In the genomic region with DNA sequence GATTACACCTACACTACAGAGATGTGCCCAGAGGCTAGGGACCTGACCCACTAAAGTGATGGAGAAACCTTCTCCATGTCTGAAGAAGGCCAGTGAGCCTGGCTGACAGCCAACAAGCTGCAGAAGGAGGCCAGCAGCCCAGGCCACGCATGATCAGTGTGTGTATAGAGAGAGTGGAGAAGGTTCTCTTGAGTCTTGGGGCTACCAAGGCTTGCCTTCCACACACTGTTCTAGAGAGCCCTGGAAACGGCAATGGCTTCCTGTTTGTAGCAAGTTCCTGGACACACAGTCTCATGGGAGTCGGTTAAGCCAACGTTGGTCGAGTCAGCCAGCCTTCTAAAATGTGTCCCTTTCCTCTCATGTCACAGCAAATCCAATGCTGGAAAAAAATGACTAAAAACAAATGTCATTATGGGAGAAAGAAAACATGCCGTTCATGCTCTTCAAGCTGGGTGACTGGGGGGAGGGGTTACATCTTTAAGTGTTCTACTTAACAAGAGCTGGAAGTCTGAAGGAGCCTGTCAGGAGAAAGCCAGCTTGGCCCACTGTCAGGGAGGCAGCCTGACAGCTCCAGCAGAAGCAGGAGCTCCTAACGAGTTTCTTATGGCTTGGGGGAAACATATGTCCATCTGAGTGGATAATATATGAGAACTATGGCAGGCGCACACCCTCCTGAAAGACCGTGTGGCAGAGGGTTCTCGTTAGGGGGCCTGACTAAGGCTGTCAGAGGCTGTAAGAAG, we compare ENCODE assay signal across 8 mouse cellular contexts.
DNase-seq lines count a peak whose midpoint lies in the region; ATAC-seq and TF ChIP-seq lines count a peak whose summit lies in the region.

No protein-coding gene starts in this region.

- 45% methylated on average over 10 of the region's 10 CpGs for WGBS in kidney, postnatal 0 days
- WGBS in stomach, postnatal 0 days: 43% methylated on average over 10 of the region's 10 CpGs

- H3K4me3 ChIP-seq in kidney, postnatal 0 days (replicated peaks; ENCODE audit: low read depth, low read length): no peak overlapping the region
- no peak overlapping the region for H3K4me3 ChIP-seq in stomach, postnatal 0 days (ENCODE audit: low read depth, low read length)

- no peaks in the 10 kb centered on the region for H3K36me3 ChIP-seq in kidney, postnatal 0 days (ENCODE audit: insufficient read depth, low read length)
- H3K36me3 ChIP-seq in stomach, postnatal 0 days (ENCODE audit: control insufficient read depth, insufficient read depth, low read length): no peaks in the 10 kb centered on the region

- no peaks in the 10 kb centered on the region for H3K4me1 ChIP-seq in kidney, postnatal 0 days (replicated peaks; ENCODE audit: insufficient read depth, low read length)
- no peaks in the 10 kb centered on the region for H3K4me1 ChIP-seq in stomach, postnatal 0 days (replicated peaks; ENCODE audit: control insufficient read depth, insufficient read depth)

- no peaks in the 10 kb centered on the region for H3K9me3 ChIP-seq in kidney, postnatal 0 days (replicated peaks; ENCODE audit: low read length)
- no peaks in the 10 kb centered on the region for H3K9me3 ChIP-seq in stomach, postnatal 0 days (ENCODE audit: control insufficient read depth, low read length)

- no peak for TF ChIP-seq EP300 in stomach, postnatal 0 days (optimal IDR thresholded peaks at IDR 0.05)

- H3K4me2 ChIP-seq in kidney, postnatal 0 days (ENCODE audit: low read length): no peak overlapping the region
- H3K4me2 ChIP-seq in stomach, postnatal 0 days (replicated peaks; ENCODE audit: low read depth): no peak overlapping the region

- no peak for TF ChIP-seq CTCF in kidney, postnatal 0 days (IDR thresholded peaks at IDR 0.05; ENCODE audit: low read depth)
- TF ChIP-seq CTCF in stomach, postnatal 0 days (IDR thresholded peaks at IDR 0.05; ENCODE audit: low read depth): no peak

- peak overlapping the region; percentile 69 for H3K27ac ChIP-seq in kidney, postnatal 0 days
- no peak overlapping the region; the same call in 1 of the 2 replicates for H3K27ac ChIP-seq in stomach, postnatal 0 days (replicated peaks)

- no peak for ATAC-seq in kidney, postnatal 0 days (replicated peaks; ENCODE audit: low FRiP score, low read depth)
- peak; percentile 42; the same call in 1 of the 2 replicates for ATAC-seq in stomach, postnatal 0 days (ENCODE audit: low FRiP score, low TSS enrichment)
- no peak for ATAC-seq in megakaryocyte, adult 5-6 weeks (ENCODE audit: poor library complexity, severe bottlenecking)

- H3K9ac ChIP-seq in kidney, postnatal 0 days (ENCODE audit: low read depth, low read length): no peak overlapping the region
- no peak overlapping the region for H3K9ac ChIP-seq in stomach, postnatal 0 days (ENCODE audit: low read length)

- H3K27me3 ChIP-seq in kidney, postnatal 0 days (ENCODE audit: insufficient read depth, low read length): no peaks in the 10 kb centered on the region
- no peaks in the 10 kb centered on the region for H3K27me3 ChIP-seq in stomach, postnatal 0 days (ENCODE audit: control insufficient read depth, insufficient read depth, low read length)

- DNase-seq in cerebellum, postnatal 14 days: peak; percentile 51 to 63
- no peak for DNase-seq in cerebellum, postnatal 4 days (ENCODE audit: low spot score in 2 of 2)
- DNase-seq in testis, postnatal 10 days (ENCODE audit: low spot score): peak; percentile 50
- no peak for DNase-seq in testis, postnatal 14 days (ENCODE audit: low spot score)
- DNase-seq in kidney, postnatal 0 days (ENCODE audit: low spot score): peak; percentile 69
- no peak for DNase-seq in stomach, postnatal 0 days (ENCODE audit: low spot score)
- no peak for DNase-seq in thymus, postnatal 4 days

Comparison
In these comparisons a context has a peak if more than half of its experiments do, and no peak if none do; other contexts are left out.
1. DNase-seq: peak in cerebellum, postnatal 14 days (2 of 2), testis, postnatal 10 days (single experiment) and kidney, postnatal 0 days (single experiment); none in cerebellum, postnatal 4 days (0 of 2), testis, postnatal 14 days (single experiment), stomach, postnatal 0 days (single experiment) and thymus, postnatal 4 days (single experiment).